Mouse (Mus musculus) heart, adult 18-20 months (tissue): ENCODE data around the gene Psip1. TPM values are rescaled to one million over a fixed set of nuclear protein-coding genes. Genes with fewer than 3 reads are reported as not detected.
A peak's percentile ranks its signal among the peaks of the same experiment; 100 is the strongest.
"Not testable (repeated sequence)": the region's sequence is repeated elsewhere in the genome, so short reads cannot be mapped to it uniquely, and the experiment has no call there.

Source experiments
- DNase-seq, 2 experiments: peaks; one replicate each; pipeline ENCODE4 v3.0.0; 2021 to 2022; ENCODE audit warnings: mixed read lengths in 1 of 2
- long read RNA-seq, 2 experiments: library from polyadenylated mRNA; stranded (forward); transcript quantifications; one replicate each; pipeline ENCODE4 v2.0.0; 2021
- total RNA-seq, 2 experiments: library from RNA; stranded (reverse); gene quantifications; 2 replicates each; pipeline ENCODE4 v1.2.3; 2021

Gene Psip1
- total RNA-seq = 10 to 100 TPM; 17.5 to 21.6 TPM
- long read RNA-seq, experiment 1, transcript Psip1-201 (16 exons, 3,251 nt) = major isoform, 11 of 18 reads
- long read RNA-seq, experiment 1, partial matches to known transcripts = 4 of 18 reads
- long read RNA-seq, experiment 1, other reads (novel, unspliced or antisense) = 1 of 18 reads
- long read RNA-seq, experiment 2, transcript Psip1-201 (16 exons, 3,251 nt) = major isoform, 7 of 12 reads
- long read RNA-seq, experiment 2, partial matches to known transcripts = 0 of 12 reads
- long read RNA-seq, experiment 2, other reads (novel, unspliced or antisense) = 2 of 12 reads

DNA sequence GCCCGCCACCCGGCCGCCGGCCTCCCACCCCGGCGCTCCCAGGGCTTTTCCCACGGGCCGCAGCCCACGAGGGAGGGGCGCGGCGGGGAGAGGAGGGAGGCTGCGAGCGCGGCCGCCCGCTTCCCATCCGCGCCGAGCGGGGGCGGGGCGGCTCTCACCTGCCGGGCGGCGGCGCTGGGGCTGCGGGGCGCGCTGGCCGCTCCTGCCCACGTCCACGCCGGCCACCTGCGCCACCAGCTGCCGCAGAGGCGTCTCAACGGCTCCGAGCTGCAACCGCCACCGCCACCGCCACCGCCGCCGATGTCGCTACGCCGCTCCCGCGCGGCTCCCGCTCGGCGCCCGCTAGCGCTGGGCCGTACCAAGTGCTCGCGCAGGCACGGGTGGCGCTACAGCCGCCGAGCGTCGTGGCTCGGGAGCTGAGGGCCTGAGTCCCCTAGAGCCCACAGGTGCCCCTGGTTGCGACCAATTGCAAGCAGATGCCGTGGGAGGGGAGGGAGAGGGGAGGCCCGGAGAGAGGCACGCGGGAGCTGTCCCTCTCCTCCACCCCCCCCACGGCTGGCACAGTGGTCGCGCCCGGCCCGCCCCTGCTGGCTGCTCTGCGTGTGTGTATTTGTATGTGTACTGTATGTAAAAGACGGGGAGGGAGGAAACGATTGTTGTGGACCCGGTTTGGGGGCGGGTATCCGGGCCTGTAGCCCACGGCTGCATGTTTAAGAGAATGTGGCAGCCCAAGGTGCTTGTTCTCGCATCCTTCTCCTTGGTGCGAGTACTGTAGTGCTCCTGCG is at the start of gene Psip1:
TSS of gene Psip1 (minus strand) at position 343 of the 785 bp plus-strand sequence.
- peak; percentile 85 to 94 for DNase-seq

DNA sequence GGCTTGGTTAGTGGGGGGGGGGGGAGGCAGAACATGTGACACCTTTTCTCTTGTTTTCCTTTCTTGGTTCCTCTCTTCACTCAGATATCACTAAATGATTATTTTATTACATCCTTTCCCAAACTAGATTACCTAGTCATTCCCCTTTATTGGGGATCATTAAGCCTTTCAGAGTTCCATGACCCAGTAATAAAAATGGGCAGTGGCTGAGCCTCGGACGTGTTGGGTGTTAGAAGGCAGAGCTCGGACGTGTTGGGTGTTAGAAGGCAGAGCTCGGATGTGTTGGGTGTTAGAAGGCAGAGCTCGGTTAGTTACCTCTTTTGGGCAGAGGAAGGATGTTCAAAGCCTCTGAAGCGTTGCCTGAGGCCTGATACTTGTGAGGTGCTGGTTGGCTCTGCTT is 47.8 kb upstream of the Psip1 start:
- no peak for DNase-seq

DNA sequence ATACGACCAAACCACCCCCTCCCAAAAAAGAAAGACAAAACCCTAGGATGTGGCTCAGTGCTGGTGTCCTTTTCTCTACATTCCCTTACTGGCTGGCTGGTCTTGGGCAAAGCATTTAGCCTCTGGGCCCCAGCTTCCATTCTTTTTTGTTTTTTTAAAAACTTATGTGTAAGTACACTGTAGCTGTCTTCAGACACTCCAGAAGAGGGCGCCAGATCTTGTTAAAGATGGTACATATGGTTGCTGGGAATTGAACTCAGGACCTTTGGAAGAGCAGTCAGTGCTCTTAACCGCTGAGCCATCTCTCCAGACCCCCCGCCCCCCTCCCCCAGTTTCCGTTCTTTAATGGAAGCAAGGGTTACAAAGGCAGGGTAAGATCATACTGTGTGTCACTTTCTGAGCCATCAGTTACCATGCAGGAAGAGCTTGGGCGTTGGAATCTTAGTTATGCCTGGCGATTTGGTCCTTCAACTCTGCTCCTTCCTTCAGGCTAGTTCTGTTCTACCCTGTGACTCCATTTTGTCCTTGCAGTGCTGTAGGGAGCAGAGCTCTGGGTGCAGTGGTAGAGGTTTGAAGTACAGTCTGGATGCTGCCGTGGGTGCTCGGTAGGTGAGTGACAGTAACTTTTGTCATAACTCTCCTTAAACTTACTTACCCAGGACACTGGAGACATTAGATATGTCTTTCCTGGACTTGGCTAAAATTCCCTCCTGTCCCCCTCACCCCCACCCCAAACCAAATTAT is 47.1 kb upstream of the Psip1 start:
- DNase-seq = no peak

DNA sequence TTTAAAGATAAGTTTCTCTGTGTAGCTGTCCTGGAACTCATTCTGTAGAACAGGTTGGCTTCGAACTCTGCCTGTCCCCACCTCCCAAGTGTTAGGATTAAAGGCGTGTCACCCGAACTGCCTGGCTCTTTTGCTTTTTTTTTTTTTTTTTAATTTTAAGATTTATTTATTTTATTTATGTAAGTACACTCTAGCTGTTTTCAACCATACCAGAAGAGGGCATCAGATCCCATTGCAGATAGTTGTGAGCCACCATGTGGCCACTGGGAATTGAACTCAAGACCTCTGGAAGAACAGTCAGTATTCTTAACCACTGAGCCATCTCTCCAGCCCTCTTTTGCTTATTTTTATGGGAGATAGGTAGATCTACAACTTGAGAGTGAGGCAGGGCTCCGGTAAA is 43.8 kb upstream of the Psip1 start:
- DNase-seq = not testable (repeated sequence)

DNA sequence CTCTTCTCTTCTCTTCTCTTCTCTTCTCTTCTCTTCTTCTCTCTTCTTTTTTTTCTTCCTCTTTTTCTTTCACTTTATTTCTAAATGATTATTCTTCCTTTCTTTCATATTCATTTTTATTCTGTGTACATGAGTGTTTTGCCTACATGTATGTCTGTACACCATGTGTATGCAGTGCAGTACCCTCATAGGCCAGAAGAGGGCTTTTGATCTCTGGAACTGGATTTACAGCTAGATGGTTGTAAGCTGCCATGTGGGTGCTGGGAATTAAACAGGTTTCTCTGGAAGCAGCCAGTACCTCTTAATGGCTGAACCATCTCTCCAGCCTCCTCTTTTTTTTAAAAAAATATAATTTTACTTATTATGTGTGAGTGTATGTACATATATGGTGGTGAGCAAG is 41.7 kb upstream of the Psip1 start:
- peak; percentile 13 to 36 for DNase-seq

DNA sequence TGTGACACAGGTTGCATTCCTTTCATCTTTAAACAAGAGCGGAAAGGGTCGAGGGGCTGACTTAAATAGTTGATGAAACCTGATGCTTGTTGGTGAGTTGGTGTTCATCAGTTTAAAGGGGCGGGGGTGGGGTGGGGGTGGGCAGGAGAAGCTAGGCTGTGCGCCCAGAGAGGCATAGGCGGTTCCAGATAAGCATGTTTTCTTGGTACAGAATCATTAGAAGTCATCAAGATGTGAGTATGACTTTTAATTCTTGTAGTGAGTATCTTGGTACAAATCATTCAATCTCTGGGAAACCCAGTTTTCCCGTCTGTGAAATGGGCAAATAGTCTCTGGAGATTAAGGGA is 40.7 kb upstream of the Psip1 start:
- no peak for DNase-seq

DNA sequence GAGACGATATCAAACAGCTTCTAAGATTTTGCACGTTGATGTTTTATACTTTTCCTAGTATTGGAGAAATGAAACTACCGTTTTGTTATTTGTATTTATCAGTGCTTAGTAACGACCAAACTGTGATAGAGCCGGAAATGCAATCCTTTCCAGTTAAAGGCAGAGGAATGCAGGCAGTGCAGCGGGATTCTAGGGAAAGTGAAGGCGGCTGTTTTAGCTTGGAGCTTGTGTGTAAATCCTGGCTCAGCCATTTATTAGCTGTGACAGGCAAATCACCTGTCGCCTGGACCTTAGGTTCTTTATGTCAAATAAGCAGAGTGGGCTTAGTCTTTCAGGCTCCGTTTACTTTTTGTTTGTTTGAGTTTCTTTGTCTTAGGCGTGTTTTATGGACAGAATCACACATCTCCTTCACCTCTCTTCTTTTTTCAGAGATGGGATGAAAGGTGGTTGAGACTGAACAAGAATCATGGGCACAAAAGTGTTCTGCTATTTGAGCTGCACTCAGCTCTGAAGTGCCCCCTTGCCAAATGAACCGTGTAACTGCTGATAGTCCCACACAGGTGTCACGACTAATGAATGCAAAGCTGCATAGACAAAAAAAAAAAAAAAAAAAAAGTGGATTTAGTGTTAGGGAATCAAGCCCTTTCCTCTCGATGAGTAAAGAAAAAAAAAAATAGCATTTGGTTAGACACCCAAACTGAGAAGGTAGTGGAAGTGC is 40.2 kb upstream of the Psip1 start:
- peak; percentile 13 to 30 for DNase-seq

DNA sequence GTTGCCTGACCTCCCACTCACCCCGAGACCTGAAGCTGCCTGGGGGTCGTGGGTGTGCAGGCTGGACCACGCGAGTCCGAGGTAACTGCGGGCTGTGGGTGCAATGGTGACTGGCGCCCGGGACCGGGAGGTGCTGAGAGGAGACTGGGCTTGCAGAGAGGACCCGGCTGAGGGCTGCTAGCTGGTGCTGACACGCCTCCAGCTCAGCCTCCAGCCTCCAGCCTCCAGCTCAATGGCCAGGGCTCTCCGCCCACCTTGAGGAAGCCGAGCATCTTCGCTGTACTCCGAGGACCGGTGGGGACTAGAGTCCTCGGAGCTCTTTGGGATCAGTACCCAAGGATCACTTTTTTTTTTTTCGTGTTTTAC is 39.4 kb upstream of the Psip1 start:
- DNase-seq = no peak

DNA sequence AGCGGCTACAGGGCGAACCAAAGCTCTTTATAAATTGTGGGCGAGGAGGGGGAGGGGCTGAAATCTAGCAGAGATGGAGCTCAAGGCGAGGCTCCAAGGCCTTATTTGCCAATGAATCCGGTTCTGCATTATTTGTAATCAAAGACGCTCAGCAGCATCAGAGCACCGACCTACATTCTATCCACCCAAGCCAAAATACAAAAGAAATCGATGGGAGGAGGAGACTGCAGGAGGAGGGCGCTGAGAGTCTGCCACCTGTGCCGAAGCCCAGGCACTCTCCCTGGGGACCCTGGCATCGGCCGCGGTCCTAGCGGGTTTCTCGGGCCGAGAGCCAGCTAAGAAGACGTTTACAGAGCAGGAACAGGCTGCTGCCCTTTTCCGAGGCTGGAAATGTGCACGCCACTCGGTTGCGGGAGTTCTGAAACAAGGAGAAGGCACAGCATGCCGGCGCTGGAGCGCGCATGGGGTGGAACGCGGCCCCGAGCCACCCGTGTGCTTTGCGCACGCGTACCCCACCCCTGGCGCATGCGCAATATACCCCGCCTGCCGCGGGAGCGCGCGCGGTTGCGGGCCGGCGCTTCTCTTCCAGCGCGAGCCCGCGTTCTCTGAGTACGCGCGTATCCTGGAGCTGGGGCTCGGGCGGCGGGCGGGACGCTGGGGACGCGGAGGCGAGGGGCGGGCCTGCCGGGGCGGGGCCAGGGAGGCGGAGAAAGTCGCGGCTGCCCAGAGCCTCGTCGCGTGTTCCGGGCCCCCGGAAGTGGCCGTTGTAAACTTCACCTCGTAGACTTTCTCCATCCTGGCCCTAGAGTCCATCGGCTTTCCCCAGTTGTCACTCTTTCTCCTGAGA is 38.8 kb upstream of the Psip1 start, which contains the start of gene Ccdc171:
TSS of gene Ccdc171 (plus strand) at position 703 of the 847 bp plus-strand sequence.
- peak; percentile 94 to 96 for DNase-seq

DNA sequence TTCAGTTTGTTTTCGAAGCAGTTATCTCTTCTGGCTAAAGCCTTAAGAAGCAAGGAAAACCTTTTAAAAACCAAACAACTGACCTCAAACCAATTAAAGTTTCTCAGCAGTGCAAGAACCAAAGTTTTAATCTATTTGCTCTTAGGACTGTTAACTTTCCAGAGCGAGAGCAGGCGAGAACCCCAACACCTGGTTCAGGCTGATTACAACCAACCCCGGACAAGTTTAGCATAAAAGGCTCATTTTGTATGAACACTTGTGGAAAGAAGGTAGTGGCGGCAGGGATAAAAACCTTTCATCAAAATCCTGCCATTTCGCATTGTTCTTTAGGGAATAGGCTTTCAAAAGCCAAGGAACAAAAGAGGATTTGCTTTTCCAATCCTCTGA is 38.2 kb upstream of the Psip1 start:
- DNase-seq = no peak

DNA sequence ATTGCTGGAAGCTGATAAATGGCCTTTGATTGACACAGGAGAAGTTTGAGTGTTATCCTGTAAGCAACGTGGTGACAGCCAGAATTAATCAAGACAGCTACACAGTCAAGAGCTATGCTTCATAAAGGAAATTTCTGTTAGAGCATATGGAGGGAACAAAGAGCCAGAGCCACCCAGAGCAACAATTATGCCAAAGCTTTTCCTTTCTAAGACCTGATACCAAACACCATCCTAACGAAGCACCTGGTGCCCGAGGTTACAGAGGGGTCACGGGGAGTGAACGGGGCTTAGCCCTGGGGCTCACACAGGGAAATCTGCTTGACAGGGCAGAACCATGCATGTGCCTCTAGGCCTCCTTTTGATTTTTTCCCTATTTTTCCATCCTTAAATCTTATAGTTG is 35.8 kb upstream of the Psip1 start:
- no peak for DNase-seq

DNA sequence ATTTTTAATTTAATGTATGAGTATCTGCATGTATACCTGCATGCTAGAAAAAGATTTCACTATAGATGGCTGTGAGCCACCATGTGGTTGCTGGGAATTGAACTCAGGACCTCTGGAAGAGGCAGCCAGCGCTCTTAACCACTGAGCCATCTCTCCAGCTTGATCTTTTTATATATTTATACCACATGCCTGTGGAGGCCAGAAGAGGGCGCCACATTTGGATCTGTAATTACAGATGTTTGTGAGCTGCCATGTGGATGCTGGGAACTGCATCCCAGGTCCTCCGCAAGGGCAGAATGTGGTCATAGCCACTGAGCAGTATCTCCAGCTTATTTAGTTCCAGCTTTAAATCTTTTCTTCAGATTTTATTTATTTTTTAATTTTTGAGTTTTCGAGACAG is 34.0 kb upstream of the Psip1 start:
- DNase-seq = no peak

DNA sequence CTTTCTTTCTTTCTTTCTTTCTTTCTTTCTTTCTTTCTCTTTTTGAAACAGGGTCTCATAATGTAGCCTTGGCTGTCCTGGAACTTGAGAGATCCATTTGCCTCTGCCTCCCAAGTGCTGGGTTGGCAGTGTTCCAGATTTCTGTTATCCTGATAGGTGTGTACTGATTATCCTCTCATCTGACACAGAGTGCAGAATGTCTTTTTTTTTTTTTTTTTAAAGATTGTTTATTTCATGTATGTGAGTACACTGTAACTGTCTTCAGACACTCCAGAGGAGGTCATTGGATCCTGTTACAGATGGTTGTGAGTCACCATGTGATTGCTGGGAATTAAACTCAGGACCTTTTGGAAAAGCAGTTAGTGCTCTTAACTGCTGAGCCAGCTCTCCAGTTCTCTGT is 33.5 kb upstream of the Psip1 start:
- no peak for DNase-seq

DNA sequence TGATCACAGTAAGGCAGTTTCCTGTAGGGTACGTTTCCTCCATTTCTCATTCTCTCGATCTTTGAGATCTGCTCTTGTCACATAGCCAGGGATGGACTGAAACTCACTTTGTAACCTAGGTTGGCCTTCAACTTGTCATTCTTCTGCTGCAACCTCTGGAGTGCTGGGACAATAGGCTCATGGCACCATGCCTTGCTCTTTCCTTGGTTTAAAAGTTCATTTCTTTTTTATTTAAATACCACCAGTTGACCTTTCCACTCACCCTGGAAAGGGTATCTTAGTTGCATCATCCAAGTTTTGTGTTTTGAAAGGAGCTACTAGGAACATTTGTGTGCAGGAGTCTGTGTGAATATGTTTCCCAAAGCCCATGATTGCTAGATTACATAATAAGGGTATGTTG is 32.9 kb upstream of the Psip1 start:
- no peak for DNase-seq

DNA sequence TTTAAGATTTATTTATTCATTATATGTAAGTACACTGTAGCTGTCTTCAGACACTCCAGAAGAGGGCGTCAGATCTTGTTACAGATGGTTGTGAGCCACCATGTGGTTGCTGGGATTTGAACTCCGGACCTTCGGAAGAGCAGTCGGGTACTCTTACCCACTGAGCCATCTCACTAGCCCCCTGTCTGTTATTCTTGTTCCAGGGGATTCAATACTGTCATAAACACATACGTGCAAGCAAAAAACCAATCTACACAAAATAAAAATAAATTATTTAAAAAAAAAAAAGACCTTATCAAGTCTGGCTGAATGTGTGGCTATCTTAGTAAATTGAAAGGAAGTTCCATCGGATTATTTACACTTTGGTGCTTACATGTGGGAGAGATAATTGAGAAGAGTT is 29.9 kb upstream of the Psip1 start:
- not testable (repeated sequence) for DNase-seq

DNA sequence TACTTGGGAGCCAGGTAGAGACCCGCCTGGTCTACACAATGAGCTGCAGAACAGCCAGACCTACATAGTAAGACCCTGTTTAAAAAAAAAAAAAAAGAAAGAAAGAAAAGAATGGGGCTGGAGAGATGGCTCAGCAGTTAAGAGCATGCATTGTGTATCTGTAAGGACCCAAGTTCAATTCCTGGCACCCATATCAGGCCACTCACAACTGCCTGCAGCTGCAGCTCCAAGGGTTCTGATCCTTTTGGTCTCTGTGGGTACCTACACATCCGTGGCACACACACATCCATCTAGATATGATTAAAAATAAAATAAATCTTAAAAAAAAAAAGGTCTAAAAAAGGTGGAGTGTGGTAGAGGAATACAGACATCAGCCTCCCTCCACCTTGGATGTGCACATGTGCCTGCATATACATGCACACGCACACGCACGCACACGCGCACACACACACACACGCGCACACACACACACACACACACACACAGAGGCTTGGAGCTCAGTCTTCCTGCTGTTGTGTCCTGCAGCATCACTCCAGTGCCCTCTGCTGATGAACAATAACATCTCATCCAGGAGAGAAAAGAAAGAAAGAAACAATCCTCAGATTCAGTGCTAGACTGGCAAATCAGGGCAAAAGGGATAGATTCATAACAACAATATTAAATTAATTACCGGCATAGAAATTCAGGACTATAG is 28.9 kb upstream of the Psip1 start:
- DNase-seq = no peak

DNA sequence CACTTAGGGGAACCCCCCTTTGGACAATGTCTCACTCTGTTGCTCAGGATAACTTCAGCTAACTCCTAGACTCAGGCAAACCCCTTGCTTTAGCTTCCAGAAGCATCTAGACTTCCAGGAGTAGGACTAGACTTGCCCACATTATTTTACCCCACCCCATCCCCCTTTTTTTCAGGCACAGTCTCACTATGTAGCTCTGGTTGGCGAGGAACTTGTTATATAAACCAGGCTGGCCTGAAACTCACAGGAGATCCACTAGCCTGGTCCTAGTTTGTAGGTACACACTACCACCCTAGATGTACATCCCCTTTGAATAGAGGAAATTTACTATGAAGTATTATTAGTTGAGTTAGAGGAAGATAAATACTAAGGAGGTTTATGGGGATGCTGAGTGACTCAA is 27.9 kb upstream of the Psip1 start:
- DNase-seq = no peak

DNA sequence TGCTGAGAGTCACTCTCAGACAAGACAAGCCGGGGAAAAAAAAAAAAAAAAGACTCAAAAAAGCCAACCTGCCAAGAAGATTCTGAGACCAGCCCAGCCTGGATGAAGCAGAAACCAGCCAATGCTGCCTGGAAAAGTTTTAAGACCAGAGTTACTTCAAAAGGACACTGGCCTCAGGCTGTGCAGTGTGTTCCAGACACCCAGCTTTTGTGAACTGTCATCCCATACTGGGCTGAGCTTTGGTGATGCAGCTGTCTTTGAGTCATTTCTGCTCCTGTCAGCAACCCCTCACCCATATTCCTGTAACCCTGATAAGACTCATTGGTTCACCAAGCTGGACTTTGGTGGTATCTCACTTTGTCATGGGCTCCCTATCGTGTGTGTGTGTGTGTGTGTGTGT is 26.4 kb upstream of the Psip1 start:
- no peak for DNase-seq

DNA sequence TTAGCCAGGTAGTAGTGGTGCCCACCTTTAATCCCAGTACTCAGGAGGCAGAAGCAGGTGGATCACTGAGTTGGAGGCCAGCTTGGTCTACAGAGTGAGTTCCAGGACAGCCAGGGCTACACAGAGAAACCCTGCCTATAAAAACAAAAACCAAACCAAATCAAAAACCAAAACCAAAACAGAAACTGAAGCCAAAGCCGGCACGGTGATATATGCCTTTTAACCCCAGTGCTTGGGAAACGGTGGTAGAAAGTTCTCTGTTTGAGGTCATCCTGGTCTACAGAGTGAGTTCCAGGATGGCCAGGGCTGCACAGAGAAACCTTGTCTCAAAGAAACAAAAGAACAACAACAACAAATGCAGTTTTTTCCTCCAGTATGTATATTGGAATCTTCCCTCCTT is 26.0 kb upstream of the Psip1 start:
- DNase-seq = no peak

DNA sequence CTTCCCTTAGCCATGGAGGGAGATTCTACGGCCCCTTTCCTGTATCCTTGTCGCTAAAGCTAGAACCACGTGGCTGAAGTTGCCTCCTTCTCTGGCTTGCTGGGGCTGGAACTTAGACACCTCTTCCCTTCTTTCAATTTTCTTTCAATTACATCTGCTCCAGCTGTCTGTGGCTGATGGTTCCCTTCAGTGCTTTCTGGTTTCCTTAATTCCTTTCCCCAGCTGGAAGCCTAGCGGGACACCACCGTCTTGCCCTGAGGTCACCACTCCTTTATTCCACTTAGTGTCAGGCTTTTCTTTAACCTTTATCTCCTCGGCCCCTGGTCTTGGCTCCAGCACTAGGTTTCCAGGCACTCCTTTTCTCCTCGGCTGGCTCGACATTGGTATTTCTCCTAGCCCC is 24.8 kb upstream of the Psip1 start:
- no peak for DNase-seq

DNA sequence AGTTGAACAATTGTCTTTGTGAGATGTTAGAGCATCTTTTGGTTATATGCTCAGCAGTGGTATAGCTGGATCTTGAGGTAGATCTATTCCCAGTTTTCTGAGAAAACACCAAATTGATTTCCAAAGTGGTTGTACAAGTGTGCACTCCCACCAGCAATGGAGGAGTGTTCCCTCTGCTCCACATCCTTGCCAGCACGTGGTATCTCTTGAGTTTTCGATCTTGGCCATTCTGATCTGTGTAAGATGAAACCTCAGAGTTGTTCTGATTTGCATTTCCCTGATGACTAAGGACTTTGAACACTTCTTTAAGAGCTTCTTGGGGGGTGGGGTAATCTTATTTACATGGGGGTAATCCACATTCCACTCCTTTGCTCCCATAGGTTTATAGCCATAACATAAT is 23.3 kb upstream of the Psip1 start:
- DNase-seq = no peak
